Mouse (Mus musculus): ENCODE results near the gene Pik3r1. TPM values are rescaled to one million over a fixed set of nuclear protein-coding genes. Genes with fewer than 3 reads are reported as not detected.

The Pik3r1 gene
- polyA plus RNA-seq, 1 experiment from 2014 or later, result 46.0 TPM

GRCm38 (mm10) chr13:101673876-101674275 lies 94.1 kb downstream of the Pik3r1 start:
- H3K4me3 ChIP-seq (replicated peaks), result no peak overlapping the region
- H3K36me3 ChIP-seq, result no peaks in the 10 kb centered on the region
- no peak for ATAC-seq (ENCODE audit: insufficient number of reproducible peaks, low FRiP score, low TSS enrichment, low read depth)
- H3K9ac ChIP-seq, result no peak overlapping the region
- H3K4me1 ChIP-seq, result no peaks in the 10 kb centered on the region
- H3K27me3 ChIP-seq, result no peaks in the 10 kb centered on the region
- H3K9me3 ChIP-seq (replicated peaks), result no peaks in the 10 kb centered on the region
- 81% methylated on average over 3 of the region's 3 CpGs for WGBS
- H3K4me2 ChIP-seq (replicated peaks), result no peak overlapping the region
- H3K27ac ChIP-seq (replicated peaks), result no peak overlapping the region

DNA sequence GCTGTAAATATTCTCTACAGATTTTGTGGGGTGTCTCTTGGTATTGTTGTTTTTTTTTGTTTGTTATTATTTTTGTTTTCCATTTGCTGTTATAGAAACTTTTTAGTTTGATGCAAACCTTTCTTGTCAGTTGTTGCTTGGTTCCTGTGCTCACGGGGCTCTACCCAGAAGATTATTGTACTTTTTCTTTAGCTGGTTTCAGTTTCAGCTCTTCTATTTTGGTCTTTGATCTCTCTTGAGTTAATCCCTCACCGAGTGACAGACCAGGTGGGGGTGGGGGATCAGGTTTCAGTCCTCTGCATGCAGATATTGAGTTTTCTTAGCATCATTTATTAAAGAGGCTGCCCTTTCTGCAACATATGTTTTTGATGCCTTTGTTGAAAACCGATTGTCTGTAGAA lies 99.2 kb downstream of the Pik3r1 start:
- Histone ChIP-seq H3K36me3 (no peaks in the 10 kb centered on the region), H3K9ac (no peak overlapping the region), H3K4me1 (no peaks in the 10 kb centered on the region), H3K4me2 (replicated peaks) (no peak overlapping the region), H3K9me3 (replicated peaks) (no peaks in the 10 kb centered on the region), H3K27ac (replicated peaks) (no peak overlapping the region), H3K27me3 (no peaks in the 10 kb centered on the region), H3K4me3 (replicated peaks) (no peak overlapping the region)
- WGBS, result 9% methylated on average over 3 of the region's 3 CpGs
- ATAC-seq (ENCODE audit: insufficient number of reproducible peaks, low FRiP score, low TSS enrichment, low read depth), result no peak

DNA sequence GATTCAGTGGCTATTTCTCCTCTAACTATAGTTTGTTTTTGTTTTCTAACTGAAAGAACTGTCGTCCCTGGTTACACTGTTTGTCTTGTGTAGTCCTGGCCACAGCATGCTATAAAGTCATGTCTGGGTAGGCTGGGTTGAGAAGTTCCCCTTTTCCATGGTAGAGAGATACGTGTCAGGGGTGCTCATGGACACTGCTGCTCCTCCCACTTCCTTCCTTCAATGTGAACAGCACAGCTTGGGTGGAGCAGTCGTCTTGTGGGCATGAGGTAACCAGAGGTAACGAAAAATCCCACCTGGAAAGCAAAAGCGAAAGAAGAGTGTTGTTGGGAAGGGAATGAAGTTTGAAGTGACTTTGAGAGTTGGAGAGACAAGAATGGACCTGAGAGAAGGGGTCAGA lies 104.0 kb downstream of the Pik3r1 start:
- Histone ChIP-seq H3K9me3 (replicated peaks) (no peaks in the 10 kb centered on the region), H3K36me3 (no peaks in the 10 kb centered on the region), H3K4me2 (replicated peaks) (no peak overlapping the region), H3K27me3 (no peaks in the 10 kb centered on the region), H3K9ac (no peak overlapping the region), H3K27ac (replicated peaks) (no peak overlapping the region), H3K4me1 (no peaks in the 10 kb centered on the region), H3K4me3 (replicated peaks) (no peak overlapping the region)
- no peak for ATAC-seq (ENCODE audit: insufficient number of reproducible peaks, low FRiP score, low TSS enrichment, low read depth)
- 78% methylated on average over 5 of the region's 5 CpGs for WGBS

- H3K4me1 ChIP-seq, result no peaks in the 10 kb centered on the region
- H3K27ac ChIP-seq (replicated peaks), result no peak overlapping the region
- no peaks in the 10 kb centered on the region for H3K27me3 ChIP-seq
- H3K9me3 ChIP-seq (replicated peaks), result no peaks in the 10 kb centered on the region
- no peak for ATAC-seq (ENCODE audit: insufficient number of reproducible peaks, low FRiP score, low TSS enrichment, low read depth)
- H3K9ac ChIP-seq, result no peak overlapping the region
- no peak overlapping the region for H3K4me2 ChIP-seq (replicated peaks)
- no peaks in the 10 kb centered on the region for H3K36me3 ChIP-seq
- 91% methylated on average over 1 of the region's 1 CpGs for WGBS
- no peak overlapping the region for H3K4me3 ChIP-seq (replicated peaks)
Observed at GRCm38 (mm10) chr13:101662900-101663299, 105.1 kb downstream of the Pik3r1 start.

GRCm38 (mm10) chr13:101661567-101661966 lies 106.5 kb downstream of the Pik3r1 start:
- Histone ChIP-seq H3K4me1 (no peaks in the 10 kb centered on the region), H3K36me3 (no peaks in the 10 kb centered on the region), H3K27me3 (no peaks in the 10 kb centered on the region), H3K9me3 (replicated peaks) (no peaks in the 10 kb centered on the region), H3K27ac (replicated peaks) (no peak overlapping the region), H3K4me3 (replicated peaks) (no peak overlapping the region), H3K9ac (no peak overlapping the region), H3K4me2 (replicated peaks) (no peak overlapping the region)
- 83% methylated on average over 6 of the region's 6 CpGs for WGBS
- no peak for ATAC-seq (ENCODE audit: insufficient number of reproducible peaks, low FRiP score, low TSS enrichment, low read depth)

GRCm38 (mm10) chr13:101660187-101660586 lies 107.8 kb downstream of the Pik3r1 start:
- no peak for ATAC-seq (ENCODE audit: insufficient number of reproducible peaks, low FRiP score, low TSS enrichment, low read depth)
- Histone ChIP-seq H3K4me1 (no peaks in the 10 kb centered on the region), H3K27ac (replicated peaks) (no peak overlapping the region), H3K4me3 (replicated peaks) (no peak overlapping the region), H3K4me2 (replicated peaks) (no peak overlapping the region), H3K9me3 (replicated peaks) (no peaks in the 10 kb centered on the region), H3K27me3 (no peaks in the 10 kb centered on the region), H3K36me3 (no peaks in the 10 kb centered on the region), H3K9ac (no peak overlapping the region)
- 93% methylated on average over 2 of the region's 2 CpGs for WGBS

DNA sequence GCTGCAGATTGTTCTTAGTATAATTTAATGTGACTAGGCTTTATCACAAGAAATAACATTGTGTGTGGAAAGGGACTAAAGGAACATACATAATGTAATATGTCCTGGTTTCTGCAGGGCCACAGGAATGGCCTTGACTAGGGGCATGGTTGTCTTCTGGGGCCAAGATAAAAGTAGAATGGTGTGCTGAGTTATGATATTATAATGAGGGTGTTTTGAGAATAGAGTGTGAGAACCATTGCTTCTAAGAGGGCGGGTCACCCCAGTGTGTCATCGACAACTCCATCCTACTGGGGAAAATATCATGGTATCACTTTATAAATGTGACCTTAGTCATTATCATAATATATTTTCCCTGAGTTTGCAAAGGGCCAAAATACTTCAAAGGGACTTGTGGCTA lies 115.9 kb downstream of the Pik3r1 start:
- WGBS, result 90% methylated on average over 2 of the region's 2 CpGs
- H3K9me3 ChIP-seq (replicated peaks), result no peaks in the 10 kb centered on the region
- no peaks in the 10 kb centered on the region for H3K27me3 ChIP-seq
- H3K4me2 ChIP-seq (replicated peaks), result no peak overlapping the region
- H3K4me3 ChIP-seq (replicated peaks), result no peak overlapping the region
- no peaks in the 10 kb centered on the region for H3K36me3 ChIP-seq
- H3K9ac ChIP-seq, result no peak overlapping the region
- ATAC-seq (ENCODE audit: insufficient number of reproducible peaks, low FRiP score, low TSS enrichment, low read depth), result no peak
- H3K4me1 ChIP-seq, result no peaks in the 10 kb centered on the region
- no peak overlapping the region for H3K27ac ChIP-seq (replicated peaks)

DNA sequence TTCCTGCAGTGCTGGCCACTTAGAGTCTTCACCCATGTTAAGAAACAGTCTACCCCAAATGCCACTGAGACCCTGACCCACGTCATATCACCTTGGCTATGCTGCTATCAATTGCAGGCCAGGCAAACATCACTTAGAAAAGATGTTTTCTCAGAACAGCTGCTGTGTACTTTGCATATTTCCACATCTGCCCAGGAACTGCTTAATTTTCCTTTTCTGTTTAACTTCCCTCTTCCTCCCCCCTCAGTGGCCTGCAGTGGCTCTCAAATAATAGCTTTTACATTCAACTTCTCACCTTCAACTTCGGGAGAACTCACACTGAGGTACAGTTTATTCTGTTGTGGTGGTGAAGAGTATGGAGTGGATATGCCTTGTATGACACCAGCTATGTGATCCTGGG lies 126.4 kb downstream of the Pik3r1 start:
- Histone ChIP-seq H3K4me3 (replicated peaks) (no peak overlapping the region), H3K4me1 (no peaks in the 10 kb centered on the region), H3K27ac (replicated peaks) (no peak overlapping the region), H3K9ac (no peak overlapping the region), H3K9me3 (replicated peaks) (no peaks in the 10 kb centered on the region), H3K36me3 (no peaks in the 10 kb centered on the region), H3K4me2 (replicated peaks) (no peak overlapping the region), H3K27me3 (no peaks in the 10 kb centered on the region)
- 83% methylated on average over 2 of the region's 2 CpGs for WGBS
- no peak for ATAC-seq (ENCODE audit: insufficient number of reproducible peaks, low FRiP score, low TSS enrichment, low read depth)

DNA sequence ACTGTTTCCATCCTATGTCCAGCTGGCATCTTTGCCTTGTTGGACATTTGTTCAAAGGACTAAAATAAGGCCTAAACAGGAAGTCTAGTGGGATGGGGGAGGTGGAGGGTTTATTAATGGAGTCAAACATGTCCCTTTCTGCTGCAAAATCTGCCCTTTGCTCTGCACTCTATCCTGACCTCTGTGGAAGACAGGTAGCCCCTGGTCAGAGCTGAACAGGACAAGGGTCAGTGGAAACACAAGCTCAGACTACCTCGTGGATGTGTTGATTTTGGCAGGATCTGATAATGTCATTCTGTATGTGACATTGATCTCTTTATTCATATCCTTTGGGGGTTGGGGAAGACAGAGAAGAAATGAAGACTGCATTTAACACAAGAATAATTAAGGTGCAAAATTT lies 132.2 kb downstream of the Pik3r1 start:
- Histone ChIP-seq H3K4me1 (no peaks in the 10 kb centered on the region), H3K27me3 (no peaks in the 10 kb centered on the region), H3K9ac (no peak overlapping the region), H3K4me2 (replicated peaks) (no peak overlapping the region), H3K36me3 (no peaks in the 10 kb centered on the region), H3K9me3 (replicated peaks) (no peaks in the 10 kb centered on the region), H3K27ac (replicated peaks) (no peak overlapping the region), H3K4me3 (replicated peaks) (no peak overlapping the region)
- no peak for ATAC-seq (ENCODE audit: insufficient number of reproducible peaks, low FRiP score, low TSS enrichment, low read depth)
- 29% methylated on average over 1 of the region's 1 CpGs for WGBS

- H3K4me2 ChIP-seq (replicated peaks), result no peak overlapping the region
- no peaks in the 10 kb centered on the region for H3K36me3 ChIP-seq
- H3K4me1 ChIP-seq, result no peaks in the 10 kb centered on the region
- no peak for ATAC-seq (ENCODE audit: insufficient number of reproducible peaks, low FRiP score, low TSS enrichment, low read depth)
- H3K27me3 ChIP-seq, result no peaks in the 10 kb centered on the region
- H3K27ac ChIP-seq (replicated peaks), result no peak overlapping the region
- H3K9me3 ChIP-seq (replicated peaks), result no peaks in the 10 kb centered on the region
- no peak overlapping the region for H3K4me3 ChIP-seq (replicated peaks)
- no peak overlapping the region for H3K9ac ChIP-seq
Observed at GRCm38 (mm10) chr13:101634420-101634819, 133.6 kb downstream of the Pik3r1 start.

DNA sequence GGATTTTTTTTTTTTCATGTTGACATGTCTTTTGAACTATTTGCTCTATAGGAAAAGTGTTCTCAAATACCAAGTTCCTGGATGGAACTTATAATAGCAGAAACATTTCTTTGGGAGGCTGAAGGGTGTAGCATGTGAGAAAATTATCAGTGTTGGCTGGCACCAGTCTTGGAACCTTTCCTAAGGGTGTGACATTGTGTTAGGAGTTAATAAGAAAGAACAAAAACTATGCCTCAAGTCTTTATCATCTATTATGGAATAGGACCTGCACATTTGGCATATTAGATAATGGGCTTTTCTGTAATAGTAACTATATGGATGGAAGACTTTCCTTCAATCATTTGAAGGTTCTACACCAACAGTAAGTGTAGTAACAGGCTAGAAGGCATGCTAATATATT lies 134.4 kb downstream of the Pik3r1 start:
- H3K27me3 ChIP-seq, result no peaks in the 10 kb centered on the region
- no peak for ATAC-seq (ENCODE audit: insufficient number of reproducible peaks, low FRiP score, low TSS enrichment, low read depth)
- no peak overlapping the region for H3K4me3 ChIP-seq (replicated peaks)
- no peak overlapping the region for H3K27ac ChIP-seq (replicated peaks)
- H3K4me2 ChIP-seq (replicated peaks), result no peak overlapping the region
- no peak overlapping the region for H3K9ac ChIP-seq
- no peaks in the 10 kb centered on the region for H3K4me1 ChIP-seq
- no peaks in the 10 kb centered on the region for H3K36me3 ChIP-seq
- H3K9me3 ChIP-seq (replicated peaks), result no peaks in the 10 kb centered on the region

- no peak for ATAC-seq (ENCODE audit: insufficient number of reproducible peaks, low FRiP score, low TSS enrichment, low read depth)
- H3K27ac ChIP-seq (replicated peaks), result no peak overlapping the region
- WGBS, result 55% methylated on average over 4 of the region's 4 CpGs
Observed at GRCm38 (mm10) chr13:101632771-101633170, 135.2 kb downstream of the Pik3r1 start.

More at GRCm38 (mm10) chr13:101632771-101633170, 135.2 kb downstream of the Pik3r1 start:
- Histone ChIP-seq H3K27me3 (no peaks in the 10 kb centered on the region), H3K4me1 (no peaks in the 10 kb centered on the region), H3K9me3 (replicated peaks) (no peaks in the 10 kb centered on the region), H3K4me2 (replicated peaks) (no peak overlapping the region), H3K4me3 (replicated peaks) (no peak overlapping the region), H3K36me3 (no peaks in the 10 kb centered on the region), H3K9ac (no peak overlapping the region)
